Mouse (Mus musculus): ENCODE measurements around the gene Sct. TPM values are rescaled to one million over a fixed set of nuclear protein-coding genes. Genes with fewer than 3 reads are reported as not detected.

The Sct gene
- total and polyA plus RNA-seq, 2 experiments from 2014 or later, result 3.7 to 7.6 TPM

DNA sequence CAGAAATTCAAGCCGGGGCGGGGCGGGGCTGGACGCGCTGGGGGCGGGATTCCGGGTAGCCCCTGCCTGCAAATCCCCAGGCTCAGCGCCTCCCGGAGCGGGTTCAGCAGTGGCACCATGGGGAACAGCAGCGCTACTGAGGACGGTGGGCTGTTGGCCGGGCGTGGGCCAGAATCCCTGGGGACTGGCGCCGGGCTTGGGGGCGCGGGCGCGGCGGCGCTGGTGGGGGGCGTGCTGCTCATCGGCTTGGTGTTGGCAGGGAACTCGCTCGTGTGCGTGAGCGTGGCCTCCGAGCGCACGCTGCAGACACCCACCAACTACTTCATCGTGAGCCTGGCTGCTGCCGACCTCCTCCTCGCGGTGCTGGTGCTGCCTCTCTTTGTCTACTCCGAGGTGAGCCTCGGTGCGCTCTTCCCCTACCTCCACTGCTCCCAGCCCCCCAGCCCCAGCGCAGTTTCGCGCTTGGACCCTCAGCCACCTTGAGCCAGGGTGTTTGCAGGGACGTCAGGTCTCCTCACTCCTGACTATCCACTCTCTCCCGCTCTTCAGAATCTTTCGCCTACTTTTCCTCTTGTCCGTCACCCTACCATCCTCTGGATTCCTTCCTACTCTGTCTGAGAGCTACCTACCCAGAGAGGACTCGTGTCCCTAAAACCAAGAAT, 13.1 kb upstream of the Sct start, which contains the start of gene Drd4:
Gene Drd4, plus strand, starts transcription at position 86 of the 662 bp plus-strand sequence.
- Histone ChIP-seq H3K36me3 (ENCODE audit: insufficient read depth, low read length) (no peaks in the 10 kb centered on the region), H3K4me1 (ENCODE audit: insufficient read depth, low read length) (peaks cover 7% of the 10 kb centered on the region), H3K9ac (replicated peaks; ENCODE audit: low read length) (peak within 1 kb of the TSS; percentile 57), H3K9me3 (ENCODE audit: low read length) (no peaks in the 10 kb centered on the region), H3K27ac (no peak within 1 kb of the TSS), H3K4me2 (ENCODE audit: low read depth, low read length) (peak within 1 kb of the TSS; percentile 92), H3K27me3 (ENCODE audit: insufficient read depth, low read length) (peaks cover 31% of the 10 kb centered on the region), H3K4me3 (ENCODE audit: low read length) (peak within 1 kb of the TSS; percentile 51)
- WGBS, result 3% methylated on average over 46 of the region's 46 CpGs
- TF ChIP-seq CTCF (IDR thresholded peaks at IDR 0.05; ENCODE audit: low read depth), result no peak
- peak; percentile 36 for DNase-seq (ENCODE audit: low spot score)
- peak; percentile 59; the same call in 1 of the 2 replicates for ATAC-seq

DNA sequence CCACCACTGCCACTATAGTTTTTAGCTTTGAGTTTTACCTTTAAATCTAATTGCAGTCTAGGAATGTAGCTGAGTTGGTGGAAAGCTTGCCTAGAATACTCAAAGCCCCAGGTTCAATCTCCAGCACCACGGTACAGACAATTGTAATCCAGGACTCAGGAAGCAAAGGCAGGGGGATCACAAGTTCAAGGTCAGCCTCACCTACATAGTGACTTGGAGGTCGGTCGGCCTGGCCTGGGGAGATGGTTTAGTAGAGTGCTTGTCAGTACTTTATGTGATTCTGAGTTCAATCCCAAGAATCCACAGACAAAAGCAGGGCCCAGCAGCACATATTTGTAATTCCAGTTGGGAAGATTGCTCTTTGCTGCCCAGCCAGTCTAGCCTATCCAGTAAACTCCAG, 9.1 kb upstream of the Sct start:
- WGBS, result 89% methylated on average over 3 of the region's 3 CpGs
- no peak for TF ChIP-seq CTCF (IDR thresholded peaks at IDR 0.05; ENCODE audit: low read depth)
- Histone ChIP-seq H3K36me3 (ENCODE audit: insufficient read depth, low read length) (no peaks in the 10 kb centered on the region), H3K27me3 (ENCODE audit: insufficient read depth, low read length) (peaks cover 8% of the 10 kb centered on the region), H3K4me1 (ENCODE audit: insufficient read depth, low read length) (no peaks in the 10 kb centered on the region), H3K4me2 (ENCODE audit: low read depth, low read length) (no peak overlapping the region), H3K27ac (no peak overlapping the region), H3K4me3 (ENCODE audit: low read length) (no peak overlapping the region), H3K9me3 (ENCODE audit: low read length) (no peaks in the 10 kb centered on the region), H3K9ac (replicated peaks; ENCODE audit: low read length) (no peak overlapping the region)
- ATAC-seq (no peak), DNase-seq (ENCODE audit: low spot score) (no peak)

DNA sequence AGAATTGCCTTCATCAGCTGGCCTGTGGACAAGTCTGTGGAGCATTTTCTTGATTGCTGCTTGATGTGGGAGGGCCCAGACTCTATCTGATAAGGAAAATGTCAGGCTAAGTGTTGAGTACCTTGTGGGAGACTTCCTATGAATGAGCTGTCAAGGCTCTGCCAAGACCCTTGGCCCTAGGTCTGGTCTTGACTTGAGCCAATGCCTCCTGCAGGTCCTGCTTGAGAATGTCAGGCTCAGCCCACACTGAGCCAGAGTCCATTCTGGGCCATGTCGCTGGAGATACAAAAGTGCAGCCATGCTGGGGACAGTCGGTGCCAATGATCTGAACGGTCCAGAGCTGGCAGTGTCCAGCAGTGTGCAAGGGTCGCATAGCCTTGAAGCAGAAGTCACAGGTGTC, 3.8 kb upstream of the Sct start:
- no peak for TF ChIP-seq CTCF (IDR thresholded peaks at IDR 0.05; ENCODE audit: low read depth)
- H3K27me3 ChIP-seq (ENCODE audit: insufficient read depth, low read length), result no peaks in the 10 kb centered on the region
- no peak overlapping the region for H3K9ac ChIP-seq (replicated peaks; ENCODE audit: low read length)
- H3K27ac ChIP-seq, result no peak overlapping the region
- H3K4me2 ChIP-seq (ENCODE audit: low read depth, low read length), result no peak overlapping the region
- no peaks in the 10 kb centered on the region for H3K9me3 ChIP-seq (ENCODE audit: low read length)
- H3K36me3 ChIP-seq (ENCODE audit: insufficient read depth, low read length), result no peaks in the 10 kb centered on the region
- H3K4me1 ChIP-seq (ENCODE audit: insufficient read depth, low read length), result peaks cover 8% of the 10 kb centered on the region; the same call in 1 of the 2 replicates
- ATAC-seq (no peak), DNase-seq (ENCODE audit: low spot score) (no peak)
- no peak overlapping the region for H3K4me3 ChIP-seq (ENCODE audit: low read length)
- WGBS, result 83% methylated on average over 4 of the region's 4 CpGs

- Histone ChIP-seq H3K4me1 (ENCODE audit: insufficient read depth, low read length) (peaks cover 8% of the 10 kb centered on the region; the same call in 1 of the 2 replicates), H3K27me3 (ENCODE audit: insufficient read depth, low read length) (no peaks in the 10 kb centered on the region), H3K9me3 (ENCODE audit: low read length) (no peaks in the 10 kb centered on the region), H3K36me3 (ENCODE audit: insufficient read depth, low read length) (no peaks in the 10 kb centered on the region), H3K9ac (replicated peaks; ENCODE audit: low read length) (no peak overlapping the region), H3K27ac (no peak overlapping the region), H3K4me3 (ENCODE audit: low read length) (no peak overlapping the region), H3K4me2 (ENCODE audit: low read depth, low read length) (no peak overlapping the region)
- 44% methylated on average over 6 of the region's 6 CpGs for WGBS
- peak; percentile 36 for ATAC-seq
- no peak for DNase-seq (ENCODE audit: low spot score)
- no peak for TF ChIP-seq CTCF (IDR thresholded peaks at IDR 0.05; ENCODE audit: low read depth)
These were observed 2.5 kb upstream of the Sct start for GRCm38 (mm10) chr7:141281442-141281841.

DNA sequence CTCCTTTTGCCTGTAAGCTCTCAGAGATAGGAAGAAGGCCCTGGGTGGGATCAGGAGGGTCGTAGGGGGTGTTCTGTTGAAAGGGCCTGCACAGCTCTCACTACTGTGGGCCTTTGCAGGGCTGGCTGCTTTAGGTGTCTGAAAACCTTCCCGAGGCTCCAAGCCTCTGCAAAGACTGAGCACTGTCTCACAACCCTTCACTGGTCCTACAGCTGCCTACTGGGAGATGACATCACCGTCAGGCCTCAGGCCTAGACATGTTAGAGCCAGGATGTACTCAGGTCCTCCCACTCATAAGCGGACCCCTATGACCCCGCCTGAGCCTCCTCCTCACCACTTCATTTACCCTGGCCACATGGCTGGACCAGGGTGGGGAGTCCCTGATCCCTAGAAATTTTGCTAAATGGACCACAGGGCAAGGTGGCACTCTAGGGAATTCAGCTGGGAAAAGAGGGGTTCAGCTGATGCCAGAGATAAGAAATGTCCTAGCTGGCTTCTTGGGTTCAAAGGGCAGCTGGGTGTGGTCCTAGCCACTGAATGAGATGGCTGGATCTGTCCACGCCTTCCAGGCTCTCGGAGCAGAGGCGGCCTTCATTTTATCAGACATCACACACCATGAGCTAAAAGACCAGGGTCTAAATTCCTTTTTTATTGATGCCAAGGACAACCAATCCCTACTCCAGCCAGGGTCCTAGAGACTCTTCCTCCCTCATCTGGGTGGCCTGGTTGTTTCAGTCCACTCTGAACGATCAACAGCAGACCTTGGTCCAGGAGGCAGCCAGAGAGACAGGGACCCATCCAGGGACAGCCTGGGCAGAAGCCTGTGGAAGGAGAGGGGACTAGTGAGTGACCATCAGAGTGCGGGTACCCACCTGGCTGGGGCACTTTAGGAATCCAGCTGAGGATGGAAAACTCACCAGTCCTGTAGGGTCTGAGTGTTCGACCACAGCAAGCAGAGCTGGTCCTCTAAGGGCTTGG, 943 bp downstream of the Sct start:
- WGBS, result 86% methylated on average over 11 of the region's 11 CpGs

DNA sequence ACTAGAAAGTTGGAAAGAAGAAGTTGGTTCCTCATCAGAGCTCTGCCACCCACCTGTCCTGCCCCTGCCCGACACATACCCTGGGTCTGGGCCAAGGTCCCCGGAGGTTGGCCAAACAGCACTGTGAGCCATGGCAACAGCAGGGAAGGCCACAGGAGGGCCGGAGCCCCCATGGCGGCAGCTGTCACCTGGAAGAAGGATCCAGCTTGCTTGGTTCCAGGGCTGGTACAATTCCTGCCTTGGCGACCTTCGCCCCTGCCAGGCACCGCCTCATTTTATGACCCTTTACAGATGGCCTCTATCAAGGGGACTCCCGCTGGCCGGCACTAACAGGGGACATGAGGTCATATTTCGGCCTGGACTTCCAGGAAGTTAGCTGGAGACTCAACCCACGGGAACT, 2.4 kb downstream of the Sct start, which contains the start of gene Cdhr5:
Gene Cdhr5, minus strand, starts transcription at position 241 of the 400 bp plus-strand sequence.
- DNase-seq (ENCODE audit: low spot score), result no peak
- H3K9ac ChIP-seq (replicated peaks; ENCODE audit: low read length), result no peak within 1 kb of the TSS
- H3K4me3 ChIP-seq (ENCODE audit: low read length), result no peak within 1 kb of the TSS
- H3K4me2 ChIP-seq (ENCODE audit: low read depth, low read length), result no peak within 1 kb of the TSS
- H3K27ac ChIP-seq, result no peak within 1 kb of the TSS
- WGBS, result 72% methylated on average over 11 of the region's 11 CpGs
- no peak for TF ChIP-seq CTCF (IDR thresholded peaks at IDR 0.05; ENCODE audit: low read depth)
- peaks cover 8% of the 10 kb centered on the region; the same call in 1 of the 2 replicates for H3K4me1 ChIP-seq (ENCODE audit: insufficient read depth, low read length)
- no peaks in the 10 kb centered on the region for H3K36me3 ChIP-seq (ENCODE audit: insufficient read depth, low read length)
- no peak for ATAC-seq
- no peaks in the 10 kb centered on the region for H3K27me3 ChIP-seq (ENCODE audit: insufficient read depth, low read length)
- no peaks in the 10 kb centered on the region for H3K9me3 ChIP-seq (ENCODE audit: low read length)

More for the DNA sequence above, 943 bp downstream of the Sct start:
- Histone ChIP-seq H3K4me2 (ENCODE audit: low read depth, low read length) (peak overlapping the region; percentile 98), H3K9ac (replicated peaks; ENCODE audit: low read length) (no peak overlapping the region), H3K27me3 (ENCODE audit: insufficient read depth, low read length) (no peaks in the 10 kb centered on the region), H3K27ac (no peak overlapping the region), H3K9me3 (ENCODE audit: low read length) (no peaks in the 10 kb centered on the region), H3K4me3 (ENCODE audit: low read length) (no peak overlapping the region), H3K4me1 (ENCODE audit: insufficient read depth, low read length) (peaks cover 8% of the 10 kb centered on the region; the same call in 1 of the 2 replicates), H3K36me3 (ENCODE audit: insufficient read depth, low read length) (no peaks in the 10 kb centered on the region)
- ATAC-seq (peak; percentile 1; the same call in 1 of the 2 replicates), DNase-seq (ENCODE audit: low spot score) (no peak)
- no peak for TF ChIP-seq CTCF (IDR thresholded peaks at IDR 0.05; ENCODE audit: low read depth)
